14 mouse cellular contexts compared by ENCODE assay signal in the genomic region with DNA sequence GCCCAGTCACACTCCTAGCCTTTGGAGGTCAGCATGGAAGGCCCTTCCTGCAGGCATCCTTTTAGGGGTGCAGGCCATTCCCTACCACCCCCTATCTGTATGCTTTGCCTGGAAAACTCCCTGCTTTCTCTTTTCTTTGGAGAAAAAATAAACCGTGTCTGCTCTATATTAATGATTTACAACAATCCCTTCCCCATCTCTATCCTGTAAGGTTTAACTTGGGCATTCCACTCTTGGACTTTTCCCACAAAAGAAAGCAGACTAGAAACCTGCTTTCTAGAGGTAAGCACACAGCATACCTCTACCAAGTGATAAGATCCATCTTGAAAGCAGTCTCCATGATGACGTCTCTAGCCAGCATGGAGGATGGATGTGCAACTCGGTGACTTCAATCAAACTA.
"Had no signal": no experiment of that assay in that cellular context is flagged by ENCODE, and none has a peak within 500 bp of the region (broad histone marks: within the 10 kb centered on the region; RNA-seq: fewer than 3 reads in every experiment).

No protein-coding gene starts in this region.

- H3K36me3 ChIP-seq: lung, embryonic 15.5 days; midbrain, embryonic 13.5 days; midbrain, embryonic 15.5 days; neural tube, embryonic 12.5 days; stomach, embryonic 15.5 days had no signal

- DNase-seq: lung, adult 2 months; lung, postnatal 14 days; lung, postnatal 36 days; right cerebral cortex, postnatal 14 days had no signal

- H3K9me3 ChIP-seq: megakaryocyte, embryonic 14.5 days; midbrain, embryonic 13.5 days; stomach, embryonic 15.5 days had no signal

- H3K4me3 ChIP-seq: lung, embryonic 15.5 days; midbrain, embryonic 13.5 days; midbrain, embryonic 15.5 days; neural tube, embryonic 12.5 days; stomach, embryonic 15.5 days had no signal

- H3K27ac ChIP-seq: lung, embryonic 15.5 days; macrophage; neural tube, embryonic 12.5 days; stomach, embryonic 15.5 days; stomach, postnatal 0 days had no signal

- H3K4me2 ChIP-seq: lung, embryonic 15.5 days; midbrain, embryonic 11.5 days; midbrain, embryonic 13.5 days; stomach, embryonic 15.5 days had no signal

- ATAC-seq: lung, postnatal 0 days had no signal

- H3K27me3 ChIP-seq: lung, embryonic 15.5 days; megakaryocyte, embryonic 14.5 days; midbrain, embryonic 13.5 days; midbrain, embryonic 15.5 days; neural tube, embryonic 12.5 days; stomach, embryonic 15.5 days had no signal

- H3K9ac ChIP-seq: lung, embryonic 15.5 days; midbrain, embryonic 13.5 days; midbrain, embryonic 15.5 days; neural tube, embryonic 12.5 days; stomach, embryonic 15.5 days had no signal
